Mouse (Mus musculus) heart, postnatal 4 days (tissue): Measurements from ENCODE around the gene Atf7. TPM values are rescaled to one million over a fixed set of nuclear protein-coding genes. Genes with fewer than 3 reads are reported as not detected.
"Not testable (repeated sequence)": the region's sequence is repeated elsewhere in the genome, so short reads cannot be mapped to it uniquely, and the experiment has no call there.

Experiments used
- DNase-seq: peaks from one replicate; pipeline ENCODE4 v3.0.0; 2021
- total RNA-seq, 2 experiments: library from RNA; stranded (reverse); gene quantifications; 2 replicates each; pipeline ENCODE4 v1.2.3; 2021

Gene Atf7
- total RNA-seq: 10 to 100 TPM; 68.7 to 69.2 TPM

DNA sequence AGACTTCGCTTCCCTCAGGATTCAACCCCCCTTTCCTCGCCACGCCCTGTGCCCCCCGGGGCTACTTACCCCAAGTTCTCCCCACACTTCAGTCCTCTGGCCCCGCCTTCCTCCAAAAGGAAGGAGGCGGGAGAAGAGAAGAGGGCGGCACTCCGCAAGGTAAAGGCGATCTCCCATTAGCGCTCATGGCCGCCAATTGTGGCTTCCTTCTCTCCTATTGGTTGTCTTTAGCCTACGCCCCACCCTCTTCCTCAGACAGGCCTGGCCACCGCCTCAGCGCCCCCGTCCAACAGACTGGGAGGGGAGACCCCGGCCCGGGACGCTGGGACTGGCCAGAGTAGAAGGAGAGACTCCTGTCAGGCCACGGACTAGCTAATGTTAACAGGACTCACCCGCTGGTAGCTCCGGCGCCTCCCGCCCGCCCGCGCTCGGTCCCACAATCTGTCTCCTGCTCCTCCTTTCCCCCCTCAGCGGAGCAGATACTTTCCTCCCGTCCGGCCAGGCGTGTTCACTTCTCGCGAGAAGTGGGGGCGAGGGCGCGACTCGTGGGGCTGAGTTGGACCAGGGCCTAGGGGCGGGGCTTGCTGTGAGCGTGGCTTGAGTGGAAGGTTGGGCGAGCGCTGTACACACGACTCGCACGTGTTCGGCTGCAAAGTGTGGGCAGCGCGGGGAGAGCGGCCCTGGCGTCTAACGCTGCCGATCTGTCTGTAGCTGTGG lies at the start of gene Atf7, which contains the start of gene Gm28047:
Atf7 (minus strand) TSS at position 495 of the 717 bp plus-strand sequence.
Gm28047 (minus strand) TSS at position 98 of the 717 bp plus-strand sequence.
- DNase-seq: peak; percentile 100

DNA sequence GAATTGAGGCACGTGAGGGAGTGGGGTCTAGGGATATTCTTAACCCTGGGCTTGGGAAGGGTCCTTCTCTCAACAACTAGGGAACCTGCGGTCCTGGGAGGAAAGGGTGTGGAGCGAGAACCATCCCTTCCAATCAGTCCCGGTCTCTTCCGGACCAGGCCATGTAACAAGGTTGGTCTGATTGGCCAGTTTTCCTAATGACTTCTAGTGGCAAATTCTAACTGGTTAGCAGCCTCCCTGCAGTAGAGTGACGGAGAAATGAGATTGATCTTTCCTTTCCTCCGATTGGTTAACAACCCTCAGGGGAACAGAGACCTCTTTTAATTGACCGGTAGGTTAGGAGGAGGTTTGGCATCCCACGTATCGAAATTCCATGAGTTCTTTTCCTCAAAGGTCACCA lies 48.3 kb upstream of the Atf7 start:
- DNase-seq: peak; percentile 64

DNA sequence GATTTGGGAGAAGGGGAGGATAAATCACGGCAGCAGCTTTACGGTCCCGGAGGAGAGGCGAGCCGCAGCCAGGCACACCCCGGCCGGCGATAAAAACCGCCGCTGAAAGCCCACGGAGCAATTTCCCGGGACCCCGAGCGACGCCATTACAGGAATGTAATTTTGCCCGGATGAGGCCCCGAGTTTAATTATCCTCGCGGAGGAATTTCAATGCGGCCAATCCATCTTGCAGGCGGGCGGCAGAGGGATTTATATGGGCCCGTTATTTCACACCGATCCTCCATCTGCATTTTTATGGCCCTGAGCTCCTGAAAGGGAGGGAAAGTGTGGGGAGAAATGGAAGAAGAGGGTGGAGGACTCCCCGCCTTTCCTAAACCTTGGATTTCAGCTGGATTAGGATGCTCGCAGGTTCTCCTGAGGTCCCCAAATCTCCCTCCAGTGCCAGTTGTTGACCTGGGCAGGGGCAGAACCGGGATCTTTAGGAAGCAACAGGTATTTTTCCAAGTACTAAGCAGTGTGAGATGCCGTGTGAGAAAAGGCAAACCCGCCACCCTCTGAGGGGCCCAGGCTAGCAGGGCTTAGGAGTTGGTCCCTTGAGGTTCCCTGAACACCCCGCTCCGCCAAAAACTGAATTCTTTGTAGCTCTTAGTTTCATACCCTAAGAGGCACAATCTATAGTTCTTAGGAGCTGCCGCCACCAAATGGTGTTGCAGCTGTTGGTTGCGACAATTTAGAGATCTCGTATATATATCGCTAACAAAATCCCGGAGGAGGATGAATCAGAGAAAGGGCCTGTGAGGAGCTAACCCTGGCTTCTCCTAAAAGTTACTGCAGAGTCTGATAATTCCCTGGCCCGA lies 47.2 kb upstream of the Atf7 start, which contains the start of gene Atp5g2:
Atp5g2 (minus strand) TSS at position 138 of the 857 bp plus-strand sequence.
- DNase-seq: peak; percentile 58

DNA sequence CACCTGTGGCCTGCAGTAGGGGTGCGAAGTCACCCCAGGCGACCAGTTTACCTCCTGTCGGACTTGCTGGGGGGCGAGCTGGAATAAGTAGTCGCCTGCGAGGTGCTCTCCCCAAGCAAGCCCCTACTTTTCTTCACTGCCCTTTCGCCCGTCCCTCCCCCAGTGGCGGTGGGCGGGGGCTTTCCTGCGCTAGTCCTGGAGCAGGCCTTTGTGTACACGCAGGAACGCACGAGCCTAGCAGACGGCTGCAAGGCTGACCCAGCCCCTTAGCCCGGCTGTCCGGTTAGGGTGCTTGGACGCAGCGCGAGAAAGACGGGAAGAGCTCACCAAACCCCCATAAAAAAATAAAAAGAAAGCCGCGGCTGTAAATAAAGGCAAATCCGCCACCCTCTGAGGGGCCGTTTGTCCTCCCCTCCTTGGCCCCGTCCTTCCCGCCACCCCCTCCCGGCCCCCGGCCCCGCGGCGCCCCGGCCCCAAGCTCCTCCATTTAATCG lies 46.5 kb upstream of the Atf7 start:
- DNase-seq: peak; percentile 91

DNA sequence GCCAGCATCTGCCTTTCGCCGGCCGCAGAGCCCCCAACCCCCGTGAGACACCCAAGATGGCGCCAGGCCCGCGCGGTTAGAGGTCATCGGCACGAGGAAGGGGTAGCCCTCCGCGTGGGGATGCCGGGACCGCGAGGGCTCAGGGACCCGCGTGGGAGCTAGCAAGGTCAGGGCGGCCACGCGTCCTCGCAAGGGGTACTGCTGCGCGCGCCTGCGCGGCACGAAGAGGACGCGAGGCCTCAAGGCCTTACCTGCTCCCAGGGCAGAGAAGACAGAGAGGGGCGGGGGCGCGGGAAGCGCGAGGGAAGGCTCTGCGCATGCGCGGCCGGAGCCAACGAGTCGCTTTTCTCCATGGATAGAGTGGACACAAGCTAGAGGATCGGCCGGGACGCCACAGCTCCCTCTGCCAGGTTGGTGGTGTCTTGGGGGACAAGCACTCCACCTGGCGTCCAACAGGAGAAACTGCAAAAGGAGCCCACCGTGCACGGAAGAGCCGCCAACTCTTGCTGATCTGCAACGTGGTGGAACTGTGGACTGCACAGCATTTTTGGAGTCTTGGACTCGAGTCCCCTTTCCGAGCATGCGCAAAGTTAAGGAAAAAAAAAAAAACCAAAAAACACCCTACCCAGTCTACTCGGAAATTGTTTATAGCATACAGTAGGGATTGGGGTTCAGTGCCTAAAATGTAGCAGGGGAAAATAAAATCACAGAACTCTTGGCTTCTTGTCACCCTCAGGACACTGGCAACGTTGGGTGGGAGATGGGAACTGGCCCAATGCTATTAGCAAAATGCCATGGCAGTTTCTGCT lies 45.7 kb upstream of the Atf7 start:
- DNase-seq: peak; percentile 98

DNA sequence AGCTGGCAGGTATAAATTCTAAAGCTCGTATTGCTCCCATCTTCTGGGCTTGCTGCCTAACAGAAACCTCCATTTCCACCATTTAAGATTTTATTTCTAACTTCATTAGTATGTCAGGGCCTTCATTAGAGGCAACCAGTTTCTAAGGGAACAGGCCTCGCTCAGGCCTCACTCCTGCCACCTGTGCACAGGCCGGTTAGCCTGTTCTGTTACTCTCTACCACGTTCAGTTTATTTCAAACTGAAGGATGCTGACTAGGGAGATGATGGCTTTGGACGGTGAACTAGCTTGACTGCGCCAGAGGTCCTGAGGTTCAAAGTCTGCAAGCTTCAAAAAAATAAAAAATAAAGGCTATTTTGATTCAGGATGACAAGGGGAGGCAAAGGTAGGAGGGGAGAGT lies 45.0 kb upstream of the Atf7 start:
- DNase-seq: peak; percentile 29

DNA sequence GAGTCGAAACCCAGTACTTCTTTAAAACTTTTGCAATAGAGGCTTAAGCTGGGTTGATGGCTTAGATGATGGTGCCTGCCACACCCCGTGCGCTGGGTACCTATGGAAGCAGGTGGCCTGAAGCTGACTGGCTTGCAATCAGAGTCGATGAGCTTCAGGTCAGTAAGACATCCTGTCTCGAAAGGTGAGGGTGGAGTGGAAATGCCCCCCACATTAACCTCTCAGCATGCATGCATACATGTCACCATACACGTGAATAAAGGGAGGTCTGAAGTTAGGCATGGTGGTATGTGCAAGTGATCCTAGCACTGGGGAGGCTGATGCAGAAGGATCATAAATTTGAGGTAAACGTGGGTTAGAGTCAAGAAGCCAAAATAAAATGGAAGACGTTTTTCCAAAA lies 44.3 kb upstream of the Atf7 start:
- DNase-seq: no peak

DNA sequence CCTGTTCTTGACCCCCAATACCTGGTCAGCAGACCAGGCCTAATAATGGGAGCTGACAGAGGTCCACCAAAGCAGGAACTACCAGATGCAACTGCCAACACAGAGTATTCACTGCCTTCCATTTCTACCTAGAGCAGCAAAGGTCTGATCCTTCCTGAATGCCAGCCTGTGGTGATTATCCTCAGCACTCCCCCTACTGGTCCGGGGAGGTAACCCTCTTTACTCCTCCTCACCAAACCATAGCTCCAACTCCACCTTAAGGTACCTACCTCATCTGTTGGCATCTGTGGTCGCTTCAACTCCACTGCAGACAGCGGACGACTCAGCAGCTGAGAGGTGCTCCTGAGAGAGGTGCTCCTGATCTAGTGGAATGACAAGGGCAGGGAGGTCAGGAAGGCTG lies 40.2 kb upstream of the Atf7 start:
- peak; percentile 76 for DNase-seq

DNA sequence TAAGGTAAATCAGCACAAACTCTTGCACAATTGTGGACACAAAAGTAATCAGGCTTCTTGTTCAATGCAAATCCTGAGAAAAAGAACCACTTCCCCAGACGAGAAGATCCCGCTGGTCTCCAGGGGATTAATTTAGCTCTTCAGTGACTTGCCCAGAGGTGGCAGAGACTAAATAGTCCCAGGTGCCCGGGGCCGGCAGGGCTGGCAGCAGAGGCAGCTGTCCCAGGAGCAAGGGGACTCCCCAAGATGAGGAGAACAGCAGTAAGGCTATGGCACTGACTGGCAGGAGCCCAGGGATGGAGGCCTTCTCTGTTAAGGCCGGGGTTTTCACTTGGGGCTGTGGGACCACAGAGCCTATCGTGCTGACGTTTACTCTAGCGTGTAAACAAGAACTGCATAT lies 38.6 kb upstream of the Atf7 start:
- no peak for DNase-seq

DNA sequence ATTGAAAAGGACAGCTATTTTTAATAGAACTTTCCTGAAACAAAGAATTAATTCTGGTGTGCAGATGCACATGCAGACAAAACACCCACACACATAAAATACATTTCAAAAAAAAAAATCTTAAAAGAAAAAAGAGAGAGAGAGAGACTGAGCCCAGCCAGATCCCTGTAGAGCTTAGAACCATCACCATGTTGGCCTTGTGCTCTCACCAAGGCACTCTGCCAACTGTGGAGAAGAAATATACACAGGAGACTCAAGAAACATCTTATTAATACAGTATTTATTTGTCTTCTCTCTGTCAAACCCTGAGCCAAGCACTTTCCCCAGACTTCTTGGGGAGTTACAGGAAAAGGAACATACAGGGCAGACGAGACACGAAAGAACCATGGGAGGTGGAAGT lies 37.3 kb upstream of the Atf7 start:
- DNase-seq: not testable (repeated sequence)

DNA sequence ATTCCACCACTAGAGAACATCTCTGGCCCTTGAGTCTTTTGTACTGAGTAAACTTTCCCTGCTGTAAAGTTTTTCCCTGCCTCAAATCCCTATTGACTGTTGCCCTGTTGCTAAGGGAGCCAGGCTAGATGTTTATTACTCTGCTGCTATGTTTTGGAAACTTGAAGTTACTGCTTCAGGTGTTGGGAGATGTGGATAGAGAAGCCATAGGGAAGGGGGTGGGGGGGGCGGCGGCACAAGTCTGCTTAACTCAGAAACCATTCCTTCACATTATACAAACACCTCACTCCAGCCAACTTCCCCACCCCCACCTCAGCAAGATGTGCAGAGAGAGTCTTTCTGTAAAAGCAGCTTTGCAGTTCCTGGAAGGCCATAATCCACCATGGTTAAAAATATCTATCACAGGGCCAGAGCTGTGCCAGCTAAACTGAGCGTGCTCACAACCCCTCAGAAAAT lies 32.7 kb upstream of the Atf7 start:
- DNase-seq: peak; percentile 23

DNA sequence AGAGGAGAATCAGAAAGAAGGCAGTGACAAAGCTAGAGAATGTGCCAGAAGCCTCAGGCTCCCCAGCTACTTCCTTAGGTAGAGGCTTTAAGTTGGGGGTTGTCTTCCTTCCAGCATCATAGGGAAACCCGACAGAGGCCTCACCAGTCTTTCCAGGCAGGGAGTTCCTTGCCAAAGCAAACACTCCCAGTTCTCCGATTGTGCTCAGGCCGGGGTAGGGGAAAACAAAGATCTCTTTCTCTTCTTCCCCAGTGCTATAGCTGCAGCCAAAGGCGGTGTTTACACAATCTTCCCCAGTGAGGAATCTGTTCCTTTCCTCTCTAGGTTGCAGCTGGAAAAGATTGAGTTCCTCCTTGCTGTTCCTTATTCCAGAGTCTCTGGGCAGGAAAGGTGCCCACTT lies 31.4 kb upstream of the Atf7 start:
- peak; percentile 68 for DNase-seq

DNA sequence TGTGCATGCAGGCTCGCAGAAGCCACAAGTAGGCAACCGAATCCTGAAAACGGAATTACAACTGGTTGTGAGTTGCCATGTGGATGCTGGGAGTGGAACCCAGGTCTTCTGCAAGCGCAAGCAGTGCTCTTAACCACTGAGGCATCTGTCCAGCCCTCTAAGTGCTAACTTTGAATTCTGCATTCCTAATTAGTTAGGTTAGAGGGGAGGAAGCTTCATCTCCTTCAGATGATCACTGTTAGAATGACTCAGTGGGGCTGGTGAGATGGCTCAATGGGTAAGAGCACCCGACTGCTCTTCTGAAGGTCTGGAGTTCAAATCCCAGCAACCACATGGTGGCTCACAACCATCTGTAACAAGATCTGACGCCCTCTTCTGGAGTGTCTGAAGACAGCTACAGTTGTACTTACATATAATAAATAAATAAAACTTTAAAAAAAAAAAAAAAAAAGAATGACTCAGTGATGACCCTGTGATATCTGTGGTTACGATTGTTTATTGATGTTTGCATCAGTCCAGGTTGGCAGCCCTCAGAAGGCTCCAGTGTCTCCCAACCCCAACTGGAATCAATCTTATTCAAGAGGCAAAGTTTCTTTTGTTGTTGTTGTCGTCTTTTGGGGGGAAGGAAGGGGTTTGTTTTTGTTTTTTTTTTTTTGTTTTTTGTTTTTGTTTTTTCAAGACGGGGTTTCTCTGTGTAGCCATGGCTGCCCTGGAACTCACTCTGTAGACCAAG lies 26.8 kb upstream of the Atf7 start:
- DNase-seq: not testable (repeated sequence)

DNA sequence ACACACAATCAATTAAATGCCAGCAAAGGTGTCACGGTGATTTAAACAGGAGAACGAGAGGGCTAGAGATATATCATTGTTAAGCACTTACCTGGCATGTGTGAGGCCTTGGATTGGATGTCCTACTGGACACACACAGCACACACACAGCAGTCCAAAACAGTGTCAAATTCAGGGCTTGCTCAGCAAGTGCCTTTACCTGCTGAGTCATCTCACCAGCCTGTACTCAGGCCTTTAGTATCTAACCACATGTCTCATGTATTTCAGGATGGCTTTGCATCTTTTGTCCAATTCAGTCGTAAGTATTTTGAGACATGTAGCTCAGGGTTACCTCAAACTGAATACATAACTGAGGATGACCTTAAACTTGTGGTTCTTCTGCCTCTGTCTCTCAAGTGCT lies 25.8 kb upstream of the Atf7 start:
- no peak for DNase-seq

DNA sequence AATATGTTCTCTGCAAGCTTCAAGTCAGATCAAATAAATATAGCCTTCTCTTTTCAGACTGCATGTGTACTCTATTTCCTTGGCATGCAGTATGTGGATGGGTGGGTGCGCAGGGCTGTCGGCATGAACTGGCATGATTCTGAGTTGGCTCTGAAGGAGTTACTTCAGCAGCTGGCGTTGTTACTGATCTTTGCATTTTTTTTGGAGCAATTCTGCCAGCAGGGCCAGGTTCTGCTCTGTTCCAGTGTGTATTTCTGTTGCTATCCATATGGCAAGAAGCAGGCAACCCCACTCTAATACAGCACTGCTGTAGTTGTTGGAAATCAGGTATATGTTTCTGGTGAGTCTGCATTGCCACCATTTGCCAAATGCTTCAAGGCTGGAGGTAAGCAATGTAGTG lies 10.6 kb upstream of the Atf7 start:
- DNase-seq: no peak

DNA sequence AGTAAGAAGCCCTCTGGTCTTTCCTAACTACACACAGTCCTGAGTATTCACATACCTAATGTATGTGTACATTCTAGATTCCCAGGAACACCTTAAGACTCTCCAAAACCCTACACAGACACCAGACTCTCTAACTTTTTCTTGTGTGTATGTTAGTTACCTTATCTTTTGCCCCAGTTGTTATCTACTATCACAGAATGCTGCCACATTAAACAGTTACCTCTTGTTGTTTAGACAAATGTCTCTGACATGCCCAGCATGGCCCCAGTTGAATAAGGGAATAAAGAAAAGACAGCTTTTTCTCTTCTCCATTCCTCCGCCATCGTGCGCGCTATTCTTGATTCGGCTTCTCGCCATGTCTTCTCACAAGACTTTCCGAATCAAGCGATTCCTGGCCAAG lies 9.4 kb upstream of the Atf7 start:
- DNase-seq: no peak

DNA sequence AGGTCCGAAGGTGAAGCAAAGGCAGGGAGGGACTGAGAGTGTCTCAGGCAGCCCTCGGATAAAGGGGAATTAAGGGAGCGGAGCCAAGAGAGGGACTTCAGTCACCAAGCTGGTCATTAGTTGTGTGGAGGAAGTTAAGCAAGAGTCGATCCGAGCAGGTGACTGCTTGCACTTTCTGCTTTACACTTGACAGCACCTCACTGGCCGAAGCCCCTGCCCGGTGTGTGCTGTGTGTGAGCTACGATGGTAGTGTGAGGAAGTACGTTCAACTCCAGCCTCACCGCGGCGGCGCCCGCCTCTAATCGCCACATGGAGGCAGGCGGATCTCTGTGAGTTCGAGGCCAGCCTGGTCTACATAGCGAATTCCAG lies 407 bp upstream of the Atf7 start:
- no peak for DNase-seq

DNA sequence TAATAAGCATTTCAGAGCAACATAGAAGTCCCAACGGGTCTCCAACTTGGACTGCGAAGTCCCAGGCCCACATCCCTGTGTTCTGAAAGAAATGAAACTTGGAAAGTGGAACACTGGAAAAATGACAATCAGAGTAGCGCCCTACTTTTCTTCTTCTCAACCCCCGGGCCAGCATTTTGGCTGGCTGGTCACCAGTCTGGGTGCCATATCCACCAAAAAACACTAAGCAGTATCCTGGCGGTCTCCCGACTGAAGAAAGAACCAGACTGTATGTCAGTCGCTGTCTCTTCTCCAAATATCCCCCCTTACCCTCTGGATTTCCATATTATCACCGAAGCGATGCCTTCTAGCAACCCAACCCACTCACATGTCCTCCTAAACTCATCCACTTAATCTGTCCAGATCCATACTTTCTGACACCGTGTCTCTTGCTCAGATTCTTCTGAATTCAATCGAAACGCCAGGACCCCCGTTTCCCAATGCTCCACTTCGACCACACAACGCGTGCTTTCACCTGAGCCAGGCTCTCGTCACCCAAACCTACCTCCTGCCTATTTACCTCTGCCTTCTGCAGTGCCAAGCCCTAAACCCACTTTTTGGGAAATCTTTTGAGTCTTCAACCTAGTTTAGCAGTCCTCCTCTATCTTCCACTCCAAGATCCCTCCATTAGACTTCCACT lies 834 bp downstream of the Atf7 start:
- DNase-seq: peak; percentile 21

DNA sequence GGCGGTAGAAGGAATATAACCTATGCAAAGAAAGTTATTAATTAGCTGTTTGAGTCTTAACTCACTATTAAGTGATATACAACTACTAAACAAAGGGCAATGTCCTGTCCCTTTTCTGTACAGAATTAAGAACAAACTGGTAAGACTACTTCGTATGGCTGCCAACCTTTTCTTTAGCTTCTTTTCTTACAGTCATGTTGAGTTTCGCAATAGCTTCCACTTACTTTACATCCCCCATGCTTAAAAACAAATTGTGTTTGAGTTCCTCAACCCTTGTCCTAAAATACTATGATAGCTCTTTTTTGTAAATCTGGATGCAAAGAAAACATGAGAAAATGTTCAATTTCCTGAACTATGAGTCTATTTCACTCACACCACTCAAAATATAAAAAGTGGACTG lies 2.1 kb downstream of the Atf7 start:
- no peak for DNase-seq

DNA sequence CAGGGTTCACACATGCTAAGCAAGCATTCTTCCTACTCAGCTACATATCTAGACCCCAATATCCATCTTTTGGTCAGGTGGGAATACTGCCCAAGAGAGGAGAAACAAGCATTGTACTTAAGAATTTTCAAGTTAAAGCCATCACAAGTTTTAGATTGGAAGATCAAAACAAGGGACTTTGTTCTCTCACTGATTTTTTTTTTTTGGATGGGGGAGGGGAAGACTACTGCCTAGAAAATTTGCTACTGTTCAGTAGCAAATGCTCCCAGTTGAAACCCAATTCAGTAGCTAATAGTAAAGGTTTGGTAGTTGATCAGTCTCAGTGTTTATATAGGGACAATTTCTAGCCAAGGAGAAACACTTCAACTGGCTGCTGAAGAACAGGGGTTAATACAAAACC lies 2.7 kb downstream of the Atf7 start:
- DNase-seq: no peak

DNA sequence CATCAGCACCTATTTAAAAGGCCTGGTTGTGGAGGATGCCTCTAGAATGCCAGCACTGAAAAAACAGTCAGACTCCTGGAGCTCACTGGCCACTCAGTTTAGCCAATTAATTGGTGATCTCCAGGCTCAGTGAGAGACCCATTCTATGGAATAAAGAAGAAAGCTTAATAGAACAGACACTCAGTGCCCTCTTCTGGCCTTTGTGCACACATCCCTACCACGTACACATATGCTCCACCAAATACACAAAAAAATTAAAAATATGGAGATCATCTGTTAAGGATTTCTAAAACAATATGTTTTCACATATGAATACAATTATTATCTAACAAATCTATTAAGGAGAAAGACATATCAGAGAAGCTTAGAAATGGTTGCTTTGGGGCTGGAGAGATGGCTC lies 4.5 kb downstream of the Atf7 start:
- no peak for DNase-seq
